Mouse (Mus musculus): ENCODE data around the gene Cyp3a57.

- TF ChIP-seq CTCF (IDR thresholded peaks at IDR 0.05; ENCODE audit: low read depth, low read length) = no peak
- TF ChIP-seq GATA1 (IDR thresholded peaks at IDR 0.05; ENCODE audit: borderline replicate concordance, low read length) = no peak
- TF ChIP-seq TAL1 (conservative IDR thresholded peaks at IDR 0.05; ENCODE audit: low read depth, low read length) = no peak
- TF ChIP-seq GATA2 (IDR thresholded peaks at IDR 0.05; ENCODE audit: borderline replicate concordance, low read depth, low read length) = no peak
Measured at GRCm38 (mm10) chr5:145433688-145434087, 88.6 kb downstream of the Cyp3a57 start.
